Mouse (Mus musculus): ENCODE data around the gene Vangl1.

GRCm38 (mm10) chr3:102180746-102181145 is 23.7 kb downstream of the Vangl1 start:
- no peak for TF ChIP-seq CTCF (IDR thresholded peaks at IDR 0.05; ENCODE audit: control insufficient read depth, insufficient read depth, low read length)
- TF ChIP-seq POLR2A (IDR thresholded peaks at IDR 0.05; ENCODE audit: borderline replicate concordance, control insufficient read depth, low read depth, low read length) = no peak

Data from bone marrow, adult 2 months (tissue).